Mouse (Mus musculus) lung, postnatal 0 days (tissue): Measurements from ENCODE around the gene Iqgap3.

Source experiments
- CTCF ChIP-seq: IDR thresholded peaks from 2 replicates; pipeline ENCODE4 v1.5.1; 2016; ENCODE audit warnings: antibody characterized with exemption, mild to moderate bottlenecking
- EP300 ChIP-seq: IDR thresholded peaks from 2 replicates; pipeline ENCODE4 v1.6.1; 2016; ENCODE audit warnings: antibody characterized with exemption, mild to moderate bottlenecking, control low read depth

- TF ChIP-seq CTCF (peak; percentile 20; the same call in 1 of the 2 replicates), EP300 (no peak)
These were observed at the start of gene Iqgap3 for GRCm38 (mm10) chr3:88081345-88082223.
